Mouse (Mus musculus) skeletal muscle tissue, adult 2 months (tissue): ENCODE data around the gene H2-T22.
"Not testable (repeated sequence)": the region's sequence is repeated elsewhere in the genome, so short reads cannot be mapped to it uniquely, and the experiment has no call there.

Source experiments
- DNase-seq: peaks from one replicate; pipeline ENCODE4 v3.0.0-alpha.2; 2012; ENCODE audit warnings: low read depth, low spot score

The H2-T22 gene

GRCm38 (mm10) chr17:36030046-36030702 lies 12.4 kb downstream of the H2-T22 start:
- not testable (repeated sequence) for DNase-seq

- DNase-seq, result no peak
Measured at GRCm38 (mm10) chr17:36028879-36029619, 13.5 kb downstream of the H2-T22 start.

DNA sequence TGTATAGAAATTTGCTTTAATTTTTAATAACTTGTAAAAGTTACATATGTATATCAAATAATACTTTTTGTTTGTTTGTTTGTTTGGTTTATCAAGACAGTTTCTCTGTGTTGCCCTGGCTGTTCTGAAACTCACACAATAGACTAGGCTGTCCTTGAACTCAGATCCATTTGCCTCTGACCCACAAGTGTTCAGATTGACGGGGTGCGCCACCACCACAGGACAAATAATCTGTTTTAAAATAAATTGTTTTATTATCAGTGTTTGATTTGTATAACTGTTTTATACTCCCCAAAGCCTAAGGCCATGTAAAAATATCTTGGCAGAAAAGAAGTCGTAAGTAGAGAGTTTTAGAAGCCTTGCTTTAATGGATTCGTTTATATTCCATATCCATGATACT lies 14.9 kb downstream of the H2-T22 start:
- DNase-seq, result no peak

DNA sequence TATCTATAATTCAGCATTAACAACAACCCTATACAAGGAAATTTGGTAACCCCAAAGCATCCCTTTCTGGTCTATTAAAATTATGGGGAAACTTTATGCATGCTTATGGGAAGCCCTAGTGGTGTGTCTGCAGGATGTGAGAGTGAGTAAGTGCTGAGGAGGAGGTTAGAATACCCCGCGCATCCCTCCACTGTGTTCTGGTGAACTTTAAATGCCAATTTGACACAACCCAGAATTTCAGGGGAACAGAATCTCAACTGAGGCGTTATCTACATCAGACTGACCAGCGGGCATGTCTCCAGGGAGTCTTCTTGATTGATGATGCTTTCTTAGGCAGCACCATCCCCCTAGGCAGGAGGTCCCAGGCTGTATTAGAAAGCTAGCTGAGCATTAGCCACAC lies 16.6 kb downstream of the H2-T22 start:
- no peak for DNase-seq

GRCm38 (mm10) chr17:36025197-36025596 lies 17.4 kb downstream of the H2-T22 start:
- no peak for DNase-seq

GRCm38 (mm10) chr17:36023710-36024654 lies 18.6 kb downstream of the H2-T22 start:
- peak; percentile 45 for DNase-seq

DNA sequence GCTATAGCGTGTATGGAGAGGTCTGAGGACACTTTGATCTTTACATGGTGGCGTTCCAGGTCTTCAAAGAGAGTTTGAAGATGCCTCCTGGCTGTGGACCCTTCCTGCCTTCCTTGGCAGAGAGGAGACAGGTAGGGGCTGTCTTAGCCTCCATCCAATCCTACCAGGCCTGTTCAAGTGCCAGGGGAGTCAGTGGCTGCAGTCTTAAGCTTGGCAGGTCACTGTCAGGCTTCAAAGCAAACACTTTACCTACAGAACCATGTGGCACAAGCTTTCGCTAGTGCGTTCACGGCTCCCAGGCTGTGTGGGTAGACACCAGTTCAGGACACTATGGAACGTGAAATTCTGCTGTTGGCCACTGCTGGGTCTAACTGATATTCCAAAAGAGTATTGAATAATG lies 19.6 kb downstream of the H2-T22 start:
- no peak for DNase-seq

GRCm38 (mm10) chr17:36022098-36022497 lies 20.4 kb downstream of the H2-T22 start:
- DNase-seq, result no peak

DNA sequence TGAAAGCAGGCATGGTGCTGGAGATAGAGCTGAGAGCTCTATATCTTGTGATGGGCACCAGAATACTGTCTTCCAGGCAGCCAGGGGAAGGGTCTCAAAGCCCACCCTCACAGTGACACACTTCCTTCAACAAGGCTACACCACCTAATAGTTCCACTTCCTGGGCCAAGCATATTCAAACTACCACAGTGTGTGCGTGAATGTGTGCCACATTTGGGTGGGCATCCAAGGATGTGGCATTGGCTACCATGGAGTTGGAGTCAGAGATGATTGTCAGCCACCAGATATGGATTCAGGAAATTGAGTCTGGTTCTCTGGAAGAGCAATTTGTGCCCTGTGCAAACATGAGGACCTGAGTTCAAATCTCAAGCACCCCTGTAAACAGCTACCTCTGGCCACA lies 21.2 kb downstream of the H2-T22 start:
- DNase-seq, result no peak

GRCm38 (mm10) chr17:36020191-36021073 lies 22.1 kb downstream of the H2-T22 start, which contains the start of gene H2-T24:
Gene H2-T24 (minus strand): TSS chr17:36020560.
- peak; percentile 64 for DNase-seq

GRCm38 (mm10) chr17:36019519-36019918 lies 23.0 kb downstream of the H2-T22 start:
- no peak for DNase-seq

GRCm38 (mm10) chr17:36018979-36019378 lies 23.6 kb downstream of the H2-T22 start:
- DNase-seq, result no peak

DNA sequence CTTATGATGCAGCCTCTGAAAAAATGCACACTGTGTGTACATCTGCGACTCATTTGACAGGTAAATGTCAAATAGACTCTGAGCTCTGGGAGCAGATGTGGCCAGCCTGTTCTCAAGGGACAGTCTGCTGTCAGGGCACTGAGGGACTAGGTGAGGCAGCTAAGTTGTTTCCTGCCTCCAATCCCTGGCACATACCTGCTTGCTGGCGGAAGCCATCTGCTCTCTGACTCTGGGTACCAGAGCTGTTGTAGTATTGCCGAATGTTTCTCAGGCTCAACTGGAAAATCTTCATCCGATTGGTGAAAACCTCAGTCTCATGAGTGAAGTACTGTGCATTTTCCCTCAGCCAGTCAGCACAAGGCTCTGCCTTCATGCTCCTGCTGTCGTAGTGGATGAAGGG lies 25.5 kb downstream of the H2-T22 start:
- no peak for DNase-seq

DNA sequence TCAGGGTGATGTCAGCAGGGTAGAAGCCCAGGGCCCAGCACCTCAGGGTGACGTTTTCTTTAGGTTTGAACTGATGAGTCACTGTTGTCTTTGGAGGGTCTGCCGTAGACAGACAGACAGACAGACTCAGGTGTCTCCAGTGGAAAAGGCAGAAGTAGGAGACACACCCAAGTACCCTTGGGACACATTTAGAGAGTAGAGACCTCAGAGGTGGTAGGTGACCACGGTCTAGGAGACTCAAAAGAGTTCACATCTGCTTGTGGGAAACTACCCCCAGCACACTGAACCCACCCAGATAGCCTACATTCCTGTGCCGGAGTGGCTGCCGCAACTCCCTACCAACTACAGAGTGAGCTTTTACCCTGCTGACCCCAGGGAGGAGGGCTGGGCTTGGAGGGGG lies 27.6 kb downstream of the H2-T22 start:
- DNase-seq, result no peak

- not testable (repeated sequence) for DNase-seq
Measured at GRCm38 (mm10) chr17:36004409-36004808, 38.1 kb downstream of the H2-T22 start.

DNA sequence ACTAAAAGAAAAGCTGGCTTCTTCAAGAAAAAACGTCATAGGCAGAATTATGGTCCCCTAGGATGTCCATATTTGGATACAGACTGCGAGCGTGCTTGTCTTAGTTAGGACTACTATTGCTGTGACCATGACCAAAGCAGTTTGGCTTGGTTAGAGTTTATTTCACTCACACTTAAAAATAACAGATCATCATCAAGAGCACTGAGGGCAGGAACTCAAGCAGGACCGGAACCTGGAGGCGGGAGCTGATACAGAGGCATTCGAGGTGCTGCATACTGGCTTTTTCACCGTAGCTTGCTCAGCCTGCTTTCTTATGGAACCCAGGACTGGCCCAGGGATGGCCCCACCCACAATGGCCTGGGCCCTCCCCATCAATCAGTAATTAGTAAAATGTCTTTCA lies 39.2 kb downstream of the H2-T22 start:
- DNase-seq, result no peak

DNA sequence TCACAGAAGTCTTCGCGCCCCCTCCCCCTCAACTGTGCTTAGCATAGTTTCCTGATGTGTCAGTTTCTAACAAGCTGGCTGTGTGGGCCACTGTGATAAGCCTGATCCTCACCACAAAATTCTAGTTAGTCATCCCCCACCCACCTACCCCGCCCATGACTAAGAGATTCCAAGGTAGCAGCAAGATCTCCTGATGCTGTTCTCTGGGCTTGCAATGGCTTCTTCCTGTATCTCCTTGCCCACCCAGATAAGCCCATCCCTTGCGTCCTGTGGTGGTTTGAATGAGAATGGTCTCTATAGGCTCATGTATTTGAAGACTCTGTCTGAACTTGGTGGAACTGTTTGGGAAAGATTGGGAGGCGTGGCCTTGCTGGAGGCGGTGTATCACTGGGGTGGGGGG lies 40.6 kb downstream of the H2-T22 start:
- no peak for DNase-seq

- DNase-seq, result no peak
Measured at GRCm38 (mm10) chr17:36001121-36001897, 41.2 kb downstream of the H2-T22 start.

- DNase-seq, result no peak
Measured at GRCm38 (mm10) chr17:36000349-36000748, 42.2 kb downstream of the H2-T22 start.

GRCm38 (mm10) chr17:35999356-35999755 lies 43.2 kb downstream of the H2-T22 start:
- DNase-seq, result no peak
